Mouse (Mus musculus): ENCODE results near the gene Tspan7.

- TF ChIP-seq CTCF (IDR thresholded peaks at IDR 0.05; ENCODE audit: borderline replicate concordance, extremely low read depth, insufficient read depth, insufficient read length): no peak
- no peak for TF ChIP-seq POLR2A (IDR thresholded peaks at IDR 0.05; ENCODE audit: borderline replicate concordance, extremely low read depth, insufficient read depth, insufficient read length, poor library complexity, severe bottlenecking)
These were observed 5.0 kb upstream of the Tspan7 start for GRCm38 (mm10) chrX:10479943-10480342.
